ENCODE assay signal across 9 mouse cellular contexts in genomic region chr2:34992729-34993695, GRCm38 (mm10). TPM values are rescaled to one million over a fixed set of nuclear protein-coding genes. Genes with fewer than 3 reads are reported as not detected.
A peak's percentile ranks its signal among the peaks of the same experiment; 100 is the strongest.
DNase-seq lines count a peak whose midpoint lies in the region; ATAC-seq lines count a peak whose summit lies in the region.
"Had no signal": no experiment of that assay in that cellular context is flagged by ENCODE, and none has a peak within 500 bp of the region (broad histone marks: within the 10 kb centered on the region; RNA-seq: fewer than 3 reads in every experiment).

No protein-coding gene starts in this region.

- H3K27me3 ChIP-seq in embryonic facial prominence, embryonic 14.5 days (replicated peaks; ENCODE audit: control insufficient read depth, insufficient read depth, low read length): no peaks in the 10 kb centered on the region
- H3K27me3 ChIP-seq in splenic B cell, adult 2 months (ENCODE audit: control insufficient read depth, insufficient read depth, low read length, poor library complexity, severe bottlenecking): no peaks in the 10 kb centered on the region
- no peaks in the 10 kb centered on the region for H3K27me3 ChIP-seq in kidney, embryonic 14.5 days (ENCODE audit: control insufficient read depth, insufficient read depth, low read length)
- H3K27me3 ChIP-seq: lung, embryonic 15.5 days had no signal

- H3K4me1 ChIP-seq in embryonic facial prominence, embryonic 14.5 days (ENCODE audit: control insufficient read depth, insufficient read depth, low read length): peaks cover 10% of the 10 kb centered on the region
- no peaks in the 10 kb centered on the region for H3K4me1 ChIP-seq in kidney, embryonic 14.5 days (ENCODE audit: control insufficient read depth, insufficient read depth, low read length)
- H3K4me1 ChIP-seq: heart, embryonic 13.5 days; lung, embryonic 15.5 days had no signal

- 13% methylated on average over 9 of the region's 9 CpGs for WGBS in embryonic facial prominence, embryonic 14.5 days
- 22% methylated on average over 9 of the region's 9 CpGs for WGBS in kidney, embryonic 14.5 days

- no peak overlapping the region for H3K4me2 ChIP-seq in embryonic facial prominence, embryonic 14.5 days (ENCODE audit: low read depth, low read length)
- no peak overlapping the region for H3K4me2 ChIP-seq in kidney, embryonic 14.5 days (replicated peaks; ENCODE audit: low read depth, low read length)
- H3K4me2 ChIP-seq: heart, embryonic 13.5 days; lung, embryonic 15.5 days had no signal

- H3K36me3 ChIP-seq in embryonic facial prominence, embryonic 14.5 days (ENCODE audit: control insufficient read depth, insufficient read depth, low read length): no peaks in the 10 kb centered on the region
- no peaks in the 10 kb centered on the region for H3K36me3 ChIP-seq in splenic B cell, adult 2 months (ENCODE audit: control insufficient read depth, insufficient read depth, low read length, poor library complexity, severe bottlenecking)
- no peaks in the 10 kb centered on the region for H3K36me3 ChIP-seq in kidney, embryonic 14.5 days (ENCODE audit: control insufficient read depth, insufficient read depth, low read length)
- H3K36me3 ChIP-seq: heart, embryonic 13.5 days; lung, embryonic 15.5 days had no signal

- no peaks in the 10 kb centered on the region for H3K9me3 ChIP-seq in embryonic facial prominence, embryonic 14.5 days (ENCODE audit: control insufficient read depth, low read length)
- H3K9me3 ChIP-seq in kidney, embryonic 14.5 days (ENCODE audit: control insufficient read depth, low read length): no peaks in the 10 kb centered on the region
- H3K9me3 ChIP-seq: heart, embryonic 13.5 days; lung, embryonic 15.5 days had no signal

- no peak overlapping the region for H3K9ac ChIP-seq in embryonic facial prominence, embryonic 14.5 days (ENCODE audit: low read depth, low read length)
- H3K9ac ChIP-seq in kidney, embryonic 14.5 days (ENCODE audit: low read depth, low read length): no peak overlapping the region
- H3K9ac ChIP-seq: heart, embryonic 13.5 days; lung, embryonic 15.5 days had no signal

- peak; percentile 78; the same call in 1 of the 2 replicates for ATAC-seq in embryonic facial prominence, embryonic 14.5 days (ENCODE audit: low read depth)
- ATAC-seq in kidney, embryonic 14.5 days (ENCODE audit: low FRiP score, low TSS enrichment): no peak

- H3K27ac ChIP-seq in embryonic facial prominence, embryonic 14.5 days (replicated peaks; ENCODE audit: low read depth, low read length): no peak overlapping the region
- H3K27ac ChIP-seq in kidney, embryonic 14.5 days (ENCODE audit: low read depth, low read length): no peak overlapping the region
- H3K27ac ChIP-seq: heart, embryonic 13.5 days; lung, embryonic 15.5 days had no signal

- H3K4me3 ChIP-seq in embryonic facial prominence, embryonic 14.5 days (ENCODE audit: low read depth, low read length): no peak overlapping the region
- H3K4me3 ChIP-seq in kidney, embryonic 14.5 days (ENCODE audit: low read length): no peak overlapping the region
- H3K4me3 ChIP-seq: heart, embryonic 13.5 days; lung, embryonic 15.5 days had no signal

- peak; percentile 28 for DNase-seq in right cerebral cortex, adult 18-20 months
- DNase-seq in right cerebral cortex, postnatal 36 days (ENCODE audit: low spot score in 2 of 2): no peak
- peak; percentile 91 for DNase-seq in embryonic facial prominence, embryonic 14.5 days (ENCODE audit: low spot score)
- peak; percentile 63 for DNase-seq in layer of hippocampus, adult 9-11 months
- DNase-seq in splenic B cell, adult 2 months (ENCODE audit: low read depth, low spot score): peak; percentile 41
- DNase-seq in thymus, postnatal 36 days: no peak

RNA-seq across cellular contexts. Expression of gene Traf1, which starts 31.4 kb away (rescaled TPM):
- 3.9 and 5.7 TPM in 2 replicates for polyA plus RNA-seq in embryonic facial prominence, embryonic 14.5 days (2014; fragmentation: Nextera tagmentation; extraction: Ambion mirVana)
- 15.9 and 18.1 TPM in 2 replicates for polyA plus RNA-seq in kidney, embryonic 14.5 days (2014; fragmentation: Nextera tagmentation; extraction: Ambion mirVana)

Comparison
In these comparisons a context has a peak if more than half of its experiments do, and no peak if none do; other contexts are left out.
1. DNase-seq: peak in right cerebral cortex, adult 18-20 months (single experiment), embryonic facial prominence, embryonic 14.5 days (single experiment), layer of hippocampus, adult 9-11 months (single experiment) and splenic B cell, adult 2 months (single experiment); none in right cerebral cortex, postnatal 36 days (0 of 2) and thymus, postnatal 36 days (0 of 2).